Comparison of ENCODE assay signal across 20 mouse cellular contexts in the genomic region with DNA sequence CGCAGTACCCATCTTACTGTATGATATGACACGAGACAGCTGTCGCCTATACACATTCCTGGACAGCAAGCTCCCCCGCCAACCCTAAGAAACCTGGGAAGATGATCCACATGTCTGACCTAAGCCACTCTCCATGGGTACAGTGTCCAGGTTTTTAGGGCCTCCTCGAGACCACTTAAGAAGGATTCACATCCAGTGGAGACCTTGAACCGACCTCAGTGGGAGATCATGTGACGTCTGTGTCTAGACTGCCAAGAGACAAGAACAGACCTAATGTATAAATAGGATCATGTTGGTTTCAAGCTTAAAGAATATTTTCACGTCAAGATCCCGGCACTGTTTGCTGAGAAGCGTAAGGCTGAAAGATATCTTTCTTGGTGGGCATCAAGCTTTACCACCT. TPM values are rescaled to one million over a fixed set of nuclear protein-coding genes. Genes with fewer than 3 reads are reported as not detected.
DNase-seq lines count a peak whose midpoint lies in the region; ATAC-seq and TF ChIP-seq lines count a peak whose summit lies in the region.
"Had no signal": no experiment of that assay in that cellular context is flagged by ENCODE, and none has a peak within 500 bp of the region (broad histone marks: within the 10 kb centered on the region; RNA-seq: fewer than 3 reads in every experiment).

No protein-coding gene starts in this region.

- peak in 1 of 2 experiments; percentile 27 for DNase-seq in heart, adult 2 months
- DNase-seq in heart, postnatal 25 days (ENCODE audit: low spot score), result no peak
- no peak for DNase-seq in midbrain, embryonic 10.5 days (ENCODE audit: low spot score)
- DNase-seq in liver, postnatal 0 days, result no peak
- no peak for DNase-seq in spleen, postnatal 36 days (ENCODE audit: low spot score in 2 of 2)
- DNase-seq: cerebellum, adult 8-10 months; kidney, adult 8-10 months; kidney, postnatal 4 days; lung, adult 2 months; thymus, postnatal 25 days had no signal

- no peak for TF ChIP-seq CTCF in heart, adult 2 months (IDR thresholded peaks at IDR 0.05)
- TF ChIP-seq CTCF in liver, postnatal 0 days (IDR thresholded peaks at IDR 0.05; ENCODE audit: low read depth), result no peak

- TF ChIP-seq POLR2A in heart, adult 2 months (IDR thresholded peaks at IDR 0.05; ENCODE audit: insufficient read depth, low read depth, low read length), result no peak

- H3K27me3 ChIP-seq in heart, adult 2 months (ENCODE audit: control insufficient read depth, insufficient read depth, low read length), result no peaks in the 10 kb centered on the region
- no peaks in the 10 kb centered on the region for H3K27me3 ChIP-seq in midbrain, embryonic 13.5 days
- H3K27me3 ChIP-seq in midbrain, embryonic 10.5 days (ENCODE audit: low read depth, poor library complexity, severe bottlenecking), result peaks cover 14% of the 10 kb centered on the region
- peaks cover 11% of the 10 kb centered on the region; the same call in 1 of the 2 replicates for H3K27me3 ChIP-seq in heart, embryonic 15.5 days
- no peaks in the 10 kb centered on the region for H3K27me3 ChIP-seq in neural tube, embryonic 14.5 days (ENCODE audit: control insufficient read depth, insufficient read depth, low read length)
- peaks cover 35% of the 10 kb centered on the region for H3K27me3 ChIP-seq in liver, postnatal 0 days (ENCODE audit: insufficient read depth, low read length)

- H3K9me3 ChIP-seq in midbrain, embryonic 13.5 days, result no peaks in the 10 kb centered on the region
- H3K9me3 ChIP-seq in midbrain, embryonic 10.5 days (replicated peaks), result peaks cover 2% of the 10 kb centered on the region; the same call in 1 of the 2 replicates
- no peaks in the 10 kb centered on the region for H3K9me3 ChIP-seq in heart, embryonic 15.5 days (replicated peaks)
- no peaks in the 10 kb centered on the region for H3K9me3 ChIP-seq in neural tube, embryonic 14.5 days (ENCODE audit: control insufficient read depth, low read length)
- H3K9me3 ChIP-seq in liver, postnatal 0 days (ENCODE audit: low read length), result no peaks in the 10 kb centered on the region
- H3K9me3 ChIP-seq: stomach, embryonic 15.5 days had no signal

- no peaks in the 10 kb centered on the region for H3K79me2 ChIP-seq in heart, adult 2 months (replicated peaks; ENCODE audit: control insufficient read depth, insufficient read depth, low read length)

- H3K4me1 ChIP-seq in heart, adult 2 months (ENCODE audit: control insufficient read depth, insufficient read depth, low read length), result peaks cover 3% of the 10 kb centered on the region; the same call in 1 of the 2 replicates
- peaks cover 69% of the 10 kb centered on the region for H3K4me1 ChIP-seq in midbrain, embryonic 13.5 days (replicated peaks)
- peaks cover 35% of the 10 kb centered on the region for H3K4me1 ChIP-seq in midbrain, embryonic 10.5 days
- peaks cover 42% of the 10 kb centered on the region for H3K4me1 ChIP-seq in heart, embryonic 15.5 days (replicated peaks)
- peaks cover 45% of the 10 kb centered on the region for H3K4me1 ChIP-seq in neural tube, embryonic 14.5 days (ENCODE audit: control insufficient read depth, insufficient read depth, low read length)
- peaks cover 6% of the 10 kb centered on the region for H3K4me1 ChIP-seq in liver, postnatal 0 days (ENCODE audit: insufficient read depth)

- H3K27ac ChIP-seq in heart, adult 2 months, result peak overlapping the region; percentile 76
- no peak overlapping the region; the same call in 1 of the 2 replicates for H3K27ac ChIP-seq in midbrain, embryonic 13.5 days
- H3K27ac ChIP-seq in midbrain, embryonic 10.5 days (replicated peaks), result no peak overlapping the region
- H3K27ac ChIP-seq in heart, embryonic 15.5 days, result peak overlapping the region; percentile 81
- no peak overlapping the region for H3K27ac ChIP-seq in neural tube, embryonic 14.5 days (ENCODE audit: low read depth, low read length)
- H3K27ac ChIP-seq in liver, postnatal 0 days (ENCODE audit: low read depth), result no peak overlapping the region
- H3K27ac ChIP-seq: macrophage; stomach, embryonic 15.5 days had no signal

- no peak for TF ChIP-seq EP300 in heart, adult 2 months (IDR thresholded peaks at IDR 0.05; ENCODE audit: insufficient read depth, low read depth, low read length)
- no peak for TF ChIP-seq EP300 in liver, postnatal 0 days (IDR thresholded peaks at IDR 0.05; ENCODE audit: low read depth)

- no peak for ATAC-seq in midbrain, embryonic 13.5 days
- no peak for ATAC-seq in heart, embryonic 15.5 days (replicated peaks; ENCODE audit: insufficient number of reproducible peaks, insufficient read depth, low FRiP score, low read depth)
- no peak for ATAC-seq in neural tube, embryonic 14.5 days (ENCODE audit: low read depth)
- ATAC-seq in liver, postnatal 0 days, result no peak

- intact Hi-C loops in heart, adult 2 months (cut with DNase I), result no loop called here
- intact Hi-C loops in heart, postnatal 25 days (cut with DNase I), result no loop called here

- peak overlapping the region; percentile 6; the same call in 1 of the 2 replicates for H3K4me2 ChIP-seq in midbrain, embryonic 13.5 days (replicated peaks)
- peak overlapping the region; percentile 54 for H3K4me2 ChIP-seq in heart, embryonic 15.5 days
- peak overlapping the region; percentile 16; the same call in 1 of the 2 replicates for H3K4me2 ChIP-seq in neural tube, embryonic 14.5 days (ENCODE audit: low read depth, low read length)
- H3K4me2 ChIP-seq in liver, postnatal 0 days (ENCODE audit: low read depth, low read length), result no peak overlapping the region
- H3K4me2 ChIP-seq: stomach, embryonic 15.5 days had no signal

- no peaks in the 10 kb centered on the region for H3K36me3 ChIP-seq in heart, adult 2 months (ENCODE audit: control insufficient read depth, insufficient read depth, low read length)
- H3K36me3 ChIP-seq in midbrain, embryonic 13.5 days, result no peaks in the 10 kb centered on the region
- H3K36me3 ChIP-seq in midbrain, embryonic 10.5 days, result peaks cover 39% of the 10 kb centered on the region
- no peaks in the 10 kb centered on the region for H3K36me3 ChIP-seq in heart, embryonic 15.5 days
- H3K36me3 ChIP-seq in neural tube, embryonic 14.5 days (ENCODE audit: control insufficient read depth, insufficient read depth, low read length), result no peaks in the 10 kb centered on the region
- H3K36me3 ChIP-seq in liver, postnatal 0 days (replicated peaks; ENCODE audit: insufficient read depth, low read length), result no peaks in the 10 kb centered on the region
- H3K36me3 ChIP-seq: stomach, embryonic 15.5 days had no signal

- 59% methylated on average over 10 of the region's 10 CpGs for WGBS in heart, adult 2 months
- 90% methylated on average over 10 of the region's 10 CpGs for WGBS in midbrain, embryonic 13.5 days
- 93% methylated on average over 10 of the region's 10 CpGs for WGBS in midbrain, embryonic 10.5 days
- 42% methylated on average over 10 of the region's 10 CpGs for WGBS in heart, embryonic 15.5 days
- WGBS in neural tube, embryonic 14.5 days, result 82% methylated on average over 10 of the region's 10 CpGs
- 74% methylated on average over 10 of the region's 10 CpGs for WGBS in liver, postnatal 0 days (ENCODE audit: insufficient replicate concordance)

- H3K9ac ChIP-seq in heart, adult 2 months (ENCODE audit: low read depth, low read length), result peak overlapping the region; percentile 49
- no peak overlapping the region for H3K9ac ChIP-seq in midbrain, embryonic 13.5 days (replicated peaks)
- no peak overlapping the region for H3K9ac ChIP-seq in heart, embryonic 15.5 days
- H3K9ac ChIP-seq in neural tube, embryonic 14.5 days (replicated peaks; ENCODE audit: low read depth, low read length), result no peak overlapping the region
- no peak overlapping the region for H3K9ac ChIP-seq in liver, postnatal 0 days (replicated peaks)
- H3K9ac ChIP-seq: stomach, embryonic 15.5 days had no signal

- H3K4me3 ChIP-seq in heart, adult 2 months, result no peak overlapping the region; the same call in 1 of the 2 replicates
- H3K4me3 ChIP-seq in midbrain, embryonic 13.5 days (replicated peaks), result no peak overlapping the region
- no peak overlapping the region for H3K4me3 ChIP-seq in midbrain, embryonic 10.5 days
- peak overlapping the region; percentile 25 for H3K4me3 ChIP-seq in heart, embryonic 15.5 days
- H3K4me3 ChIP-seq in neural tube, embryonic 14.5 days (ENCODE audit: low read depth, low read length), result no peak overlapping the region
- H3K4me3 ChIP-seq in liver, postnatal 0 days (ENCODE audit: low read depth, low read length), result no peak overlapping the region
- H3K4me3 ChIP-seq: erythroblast, embryonic 14.5 days; stomach, embryonic 15.5 days had no signal

RNA-seq across cellular contexts. Expression of a gene that starts 14.8 kb away (rescaled TPM):
- total RNA-seq in heart, adult 2 months (2021), result under 1 TPM in 1 of 2 experiments, not detected in 1; 0.34 TPM
- polyA plus RNA-seq in heart, adult 2 months (2012; rRNA removed), result 0.35 and 0.41 TPM in 2 replicates
- not detected for total RNA-seq in heart, postnatal 25 days (2021)
- 0.22 TPM in 1 of 2 replicates, not detected in the other for polyA plus RNA-seq in midbrain, embryonic 13.5 days (2015; fragmentation: Nextera tagmentation; extraction: Ambion mirVana)
- polyA plus RNA-seq in midbrain, embryonic 10.5 days (2016; fragmentation: Nextera tagmentation; extraction: Ambion mirVana), result not detected in 2 replicates
- not detected in 2 replicates for polyA plus RNA-seq in heart, embryonic 15.5 days (2015; fragmentation: Nextera tagmentation; extraction: Ambion mirVana)
- polyA plus RNA-seq in neural tube, embryonic 14.5 days (2014; fragmentation: Nextera tagmentation; extraction: Ambion mirVana), result 0.63 and 1.4 TPM in 2 replicates
- polyA plus RNA-seq in liver, postnatal 0 days (2015; fragmentation: Nextera tagmentation; extraction: Ambion mirVana), result not detected in 2 replicates
- total RNA-seq: gastrocnemius, adult 18-20 months; left cerebral cortex, adult 18-20 months had no signal
- polyA plus RNA-seq: erythroblast, embryonic 14.5 days; limb, embryonic 14.5 days; lung, adult 2 months; macrophage; small intestine, adult 2 months; stomach, embryonic 15.5 days had no signal

RNA-seq across cellular contexts. Expression of a gene that starts 46.4 kb away (rescaled TPM):
- 10 to 100 TPM; 47.8 to 63.1 TPM for total RNA-seq in heart, adult 2 months (2021)
- 38.0 and 77.6 TPM in 2 replicates for polyA plus RNA-seq in heart, adult 2 months (2012; rRNA removed)
- total RNA-seq in heart, postnatal 25 days (2021), result 10 to 100 TPM; 67.4 to 77.2 TPM
- polyA plus RNA-seq in midbrain, embryonic 13.5 days (2015; fragmentation: Nextera tagmentation; extraction: Ambion mirVana), result 60.7 and 62.1 TPM in 2 replicates
- polyA plus RNA-seq in midbrain, embryonic 10.5 days (2016; fragmentation: Nextera tagmentation; extraction: Ambion mirVana), result 122 and 131 TPM in 2 replicates
- polyA plus RNA-seq in heart, embryonic 15.5 days (2015; fragmentation: Nextera tagmentation; extraction: Ambion mirVana), result 88.0 and 98.5 TPM in 2 replicates
- polyA plus RNA-seq in neural tube, embryonic 14.5 days (2014; fragmentation: Nextera tagmentation; extraction: Ambion mirVana), result 36.6 and 45.2 TPM in 2 replicates
- polyA plus RNA-seq in liver, postnatal 0 days (2015; fragmentation: Nextera tagmentation; extraction: Ambion mirVana), result 23.4 and 24.8 TPM in 2 replicates

RNA-seq across cellular contexts. Expression of a gene that starts 59.7 kb away (rescaled TPM):
- 10 to 100 TPM in 1 of 2 experiments, 1 to 10 TPM in 1; 2.2 to 11.1 TPM for total RNA-seq in heart, adult 2 months (2021)
- polyA plus RNA-seq in heart, adult 2 months (2012; rRNA removed), result 12.2 and 15.3 TPM in 2 replicates
- 10 to 100 TPM in 1 of 2 experiments, 1 to 10 TPM in 1; 4.2 to 19.9 TPM for total RNA-seq in heart, postnatal 25 days (2021)
- 2.9 and 3.0 TPM in 2 replicates for polyA plus RNA-seq in midbrain, embryonic 13.5 days (2015; fragmentation: Nextera tagmentation; extraction: Ambion mirVana)
- 5.8 and 6.2 TPM in 2 replicates for polyA plus RNA-seq in midbrain, embryonic 10.5 days (2016; fragmentation: Nextera tagmentation; extraction: Ambion mirVana)
- 5.7 and 6.6 TPM in 2 replicates for polyA plus RNA-seq in heart, embryonic 15.5 days (2015; fragmentation: Nextera tagmentation; extraction: Ambion mirVana)
- 4.2 and 5.1 TPM in 2 replicates for polyA plus RNA-seq in neural tube, embryonic 14.5 days (2014; fragmentation: Nextera tagmentation; extraction: Ambion mirVana)
- 5.6 and 5.9 TPM in 2 replicates for polyA plus RNA-seq in liver, postnatal 0 days (2015; fragmentation: Nextera tagmentation; extraction: Ambion mirVana)

Comparison
In these comparisons a context has a peak if more than half of its experiments do, and no peak if none do; other contexts are left out.
1. H3K27ac ChIP-seq: peak in heart, adult 2 months (single experiment) and heart, embryonic 15.5 days (single experiment); none in midbrain, embryonic 13.5 days (single experiment), midbrain, embryonic 10.5 days (single experiment), neural tube, embryonic 14.5 days (single experiment) and liver, postnatal 0 days (single experiment).